Mouse (Mus musculus): ENCODE results near the gene Bcl2a1c. TPM values are rescaled to one million over a fixed set of nuclear protein-coding genes. Genes with fewer than 3 reads are reported as not detected.
"Not testable (repeated sequence)": the region's sequence is repeated elsewhere in the genome, so short reads cannot be mapped to it uniquely, and the experiment has no call there.

Gene Bcl2a1c
- not detected in 2 replicates for polyA plus RNA-seq (2016; fragmentation: Nextera tagmentation; extraction: Ambion mirVana)

- not testable (repeated sequence) for H3K9ac ChIP-seq; H3K9me3 ChIP-seq; H3K4me3 ChIP-seq; H3K27ac ChIP-seq; H3K4me2 ChIP-seq (replicated peaks); H3K4me1 ChIP-seq; H3K36me3 ChIP-seq; H3K27me3 ChIP-seq (replicated peaks); ATAC-seq (ENCODE audit: low FRiP score, low read depth)
- 81% methylated on average over 9 of the region's 9 CpGs for WGBS
Measured at GRCm38 (mm10) chr9:114329855-114330254, at the start of gene Bcl2a1c. Gene Bcl2a1c, plus strand, starts transcription at chr9:114330135.

GRCm38 (mm10) chr9:114305957-114306356, 24.0 kb upstream of the Bcl2a1c start:
- H3K9me3 ChIP-seq; H3K27ac ChIP-seq; H3K4me1 ChIP-seq; ATAC-seq (ENCODE audit: low FRiP score, low read depth); H3K4me3 ChIP-seq; H3K36me3 ChIP-seq; H3K27me3 ChIP-seq (replicated peaks); H3K9ac ChIP-seq; H3K4me2 ChIP-seq (replicated peaks): not testable (repeated sequence)

- H3K4me1 ChIP-seq; H3K27me3 ChIP-seq (replicated peaks); ATAC-seq (ENCODE audit: low FRiP score, low read depth); H3K9ac ChIP-seq; H3K36me3 ChIP-seq; H3K4me2 ChIP-seq (replicated peaks); H3K27ac ChIP-seq; H3K4me3 ChIP-seq; H3K9me3 ChIP-seq: not testable (repeated sequence)
- WGBS, result 78% methylated on average over 2 of the region's 2 CpGs
Measured at GRCm38 (mm10) chr9:114311752-114312151, 18.2 kb upstream of the Bcl2a1c start.

GRCm38 (mm10) chr9:114318021-114318420, 11.9 kb upstream of the Bcl2a1c start:
- no peak overlapping the region for H3K4me2 ChIP-seq (replicated peaks)
- no peak overlapping the region for H3K4me3 ChIP-seq
- no peak overlapping the region for H3K27ac ChIP-seq
- H3K9ac ChIP-seq, result no peak overlapping the region
- H3K4me1 ChIP-seq, result no peaks in the 10 kb centered on the region
- WGBS, result 6% methylated on average over 2 of the region's 2 CpGs
- no peaks in the 10 kb centered on the region for H3K27me3 ChIP-seq (replicated peaks)
- no peaks in the 10 kb centered on the region for H3K36me3 ChIP-seq
- ATAC-seq (ENCODE audit: low FRiP score, low read depth), result no peak
- H3K9me3 ChIP-seq, result no peaks in the 10 kb centered on the region

- Histone ChIP-seq H3K9ac (no peak overlapping the region), H3K36me3 (no peaks in the 10 kb centered on the region), H3K27ac (no peak overlapping the region), H3K4me1 (no peaks in the 10 kb centered on the region), H3K27me3 (replicated peaks) (no peaks in the 10 kb centered on the region), H3K4me2 (replicated peaks) (no peak overlapping the region), H3K4me3 (no peak overlapping the region), H3K9me3 (no peaks in the 10 kb centered on the region)
- WGBS, result 72% methylated on average over 3 of the region's 3 CpGs
- no peak for ATAC-seq (ENCODE audit: low FRiP score, low read depth)
Measured at GRCm38 (mm10) chr9:114326011-114326748, 3.8 kb upstream of the Bcl2a1c start.

GRCm38 (mm10) chr9:114328332-114328731, 1.6 kb upstream of the Bcl2a1c start:
- not testable (repeated sequence) for H3K27ac ChIP-seq

GRCm38 (mm10) chr9:114367783-114368470, 38.0 kb downstream of the Bcl2a1c start:
- Histone ChIP-seq H3K4me3 (peak overlapping the region; percentile 45), H3K36me3 (no peaks in the 10 kb centered on the region), H3K9me3 (no peaks in the 10 kb centered on the region), H3K4me2 (replicated peaks) (peak overlapping the region; percentile 88), H3K4me1 (no peaks in the 10 kb centered on the region), H3K27me3 (replicated peaks) (0 out of 2 replicates have a peak, but pooled peaks cover 4% of the 10 kb centered on the region), H3K9ac (peak overlapping the region; percentile 54), H3K27ac (no peak overlapping the region)
- under 1% methylated on average over 48 of the region's 48 CpGs for WGBS
- ATAC-seq (ENCODE audit: low FRiP score, low read depth), result peak; percentile 70

More at GRCm38 (mm10) chr9:114328332-114328731, 1.6 kb upstream of the Bcl2a1c start:
- H3K36me3 ChIP-seq; H3K4me1 ChIP-seq; ATAC-seq (ENCODE audit: low FRiP score, low read depth); H3K4me2 ChIP-seq (replicated peaks); H3K9ac ChIP-seq; H3K9me3 ChIP-seq; H3K27me3 ChIP-seq (replicated peaks); H3K4me3 ChIP-seq: not testable (repeated sequence)

- peak; percentile 49 for ATAC-seq (ENCODE audit: low FRiP score, low read depth)
- Histone ChIP-seq H3K9ac (peak overlapping the region; percentile 54), H3K27me3 (replicated peaks) (0 out of 2 replicates have a peak, but pooled peaks cover 4% of the 10 kb centered on the region), H3K9me3 (no peaks in the 10 kb centered on the region), H3K4me1 (no peaks in the 10 kb centered on the region), H3K36me3 (no peaks in the 10 kb centered on the region), H3K4me3 (peak overlapping the region; percentile 45), H3K27ac (no peak overlapping the region), H3K4me2 (replicated peaks) (peak overlapping the region; percentile 88)
- 12% methylated on average over 12 of the region's 12 CpGs for WGBS
Measured at GRCm38 (mm10) chr9:114368471-114368858, 38.5 kb downstream of the Bcl2a1c start.

GRCm38 (mm10) chr9:114369389-114369788, 39.5 kb downstream of the Bcl2a1c start:
- not testable (repeated sequence) for H3K4me1 ChIP-seq; H3K36me3 ChIP-seq; H3K27ac ChIP-seq; H3K4me2 ChIP-seq (replicated peaks); ATAC-seq (ENCODE audit: low FRiP score, low read depth); H3K9ac ChIP-seq; H3K9me3 ChIP-seq; H3K27me3 ChIP-seq (replicated peaks); H3K4me3 ChIP-seq
- WGBS, result 65% methylated on average over 5 of the region's 5 CpGs

GRCm38 (mm10) chr9:114371717-114372116, 41.8 kb downstream of the Bcl2a1c start:
- WGBS, result 41% methylated on average over 5 of the region's 5 CpGs

GRCm38 (mm10) chr9:114375276-114375962, 45.5 kb downstream of the Bcl2a1c start:
- H3K9ac ChIP-seq, result no peak overlapping the region
- WGBS, result 94% methylated on average over 10 of the region's 10 CpGs

More at GRCm38 (mm10) chr9:114371717-114372116, 41.8 kb downstream of the Bcl2a1c start:
- not testable (repeated sequence) for H3K9ac ChIP-seq; H3K9me3 ChIP-seq; H3K4me2 ChIP-seq (replicated peaks); H3K27ac ChIP-seq; ATAC-seq (ENCODE audit: low FRiP score, low read depth); H3K4me1 ChIP-seq; H3K4me3 ChIP-seq; H3K36me3 ChIP-seq; H3K27me3 ChIP-seq (replicated peaks)

GRCm38 (mm10) chr9:114377168-114377567, 47.2 kb downstream of the Bcl2a1c start:
- Histone ChIP-seq H3K9ac (no peak overlapping the region), H3K36me3 (no peaks in the 10 kb centered on the region), H3K4me2 (replicated peaks) (no peak overlapping the region), H3K4me1 (no peaks in the 10 kb centered on the region), H3K4me3 (no peak overlapping the region), H3K27ac (no peak overlapping the region), H3K27me3 (replicated peaks) (no peaks in the 10 kb centered on the region), H3K9me3 (no peaks in the 10 kb centered on the region)
- WGBS, result 93% methylated on average over 10 of the region's 10 CpGs
- no peak for ATAC-seq (ENCODE audit: low FRiP score, low read depth)

More at GRCm38 (mm10) chr9:114375276-114375962, 45.5 kb downstream of the Bcl2a1c start:
- ATAC-seq (ENCODE audit: low FRiP score, low read depth), result no peak
- no peak overlapping the region for H3K4me3 ChIP-seq
- no peaks in the 10 kb centered on the region for H3K9me3 ChIP-seq
- no peaks in the 10 kb centered on the region for H3K27me3 ChIP-seq (replicated peaks)
- H3K27ac ChIP-seq, result no peak overlapping the region
- no peaks in the 10 kb centered on the region for H3K4me1 ChIP-seq
- no peak overlapping the region for H3K4me2 ChIP-seq (replicated peaks)
- no peaks in the 10 kb centered on the region for H3K36me3 ChIP-seq

All from neural tube, embryonic 12.5 days (tissue).